ENCODE assay signal across 10 mouse cellular contexts in the genomic region with DNA sequence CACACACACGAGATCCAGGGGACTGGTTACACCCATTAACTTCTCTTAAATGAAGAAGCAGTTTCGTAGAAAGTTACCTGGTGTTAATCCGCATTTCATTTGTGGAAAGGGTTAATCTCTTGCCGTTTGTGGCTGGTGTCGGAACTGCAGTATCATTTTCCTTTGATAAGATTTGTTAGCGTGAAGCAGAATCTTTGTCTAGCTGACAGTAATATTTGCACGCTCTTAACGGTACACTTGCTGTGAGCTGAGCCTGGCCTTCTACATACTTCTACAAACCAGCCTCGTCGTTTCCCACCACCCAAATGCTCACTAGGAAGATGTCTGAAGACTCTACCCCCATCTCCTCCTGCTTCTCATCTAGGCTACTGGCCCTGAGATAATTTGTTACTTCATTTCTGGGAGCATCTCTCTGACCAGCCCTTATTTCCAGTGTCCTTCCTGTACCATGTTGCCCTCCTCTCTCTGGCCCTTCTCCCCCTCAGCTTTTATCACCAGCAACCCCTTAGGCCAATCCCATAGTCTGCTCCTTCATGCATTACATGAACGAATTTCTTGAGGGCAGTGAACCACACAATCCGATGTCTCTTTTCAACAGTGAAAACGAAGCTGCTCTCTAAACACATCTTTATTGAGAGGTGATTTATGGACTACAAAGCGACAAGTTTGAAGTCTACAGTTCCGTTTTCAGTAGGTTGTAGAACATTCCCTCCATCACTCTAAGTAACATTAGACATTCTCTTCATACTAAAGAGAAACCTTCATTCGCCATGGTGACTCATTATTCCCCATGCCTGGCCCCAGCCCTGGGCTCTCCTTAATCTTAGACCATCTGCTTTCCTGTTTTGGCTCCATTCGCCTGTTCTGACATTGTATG. TPM values are rescaled to one million over a fixed set of nuclear protein-coding genes. Genes with fewer than 3 reads are reported as not detected.
DNase-seq lines count a peak whose midpoint lies in the region; ATAC-seq and TF ChIP-seq lines count a peak whose summit lies in the region.
"Had no signal": no experiment of that assay in that cellular context is flagged by ENCODE, and none has a peak within 500 bp of the region (broad histone marks: within the 10 kb centered on the region; RNA-seq: fewer than 3 reads in every experiment).

No protein-coding gene starts in this region.

- H3K4me2 ChIP-seq in kidney, embryonic 16.5 days (replicated peaks; ENCODE audit: low read depth, low read length): peak overlapping the region; percentile 22; the same call in 1 of the 2 replicates
- H3K4me2 ChIP-seq in hindbrain, embryonic 14.5 days (replicated peaks): no peak overlapping the region
- 0 out of 2 replicates have a peak overlapping the region, but pooled peaks have one; percentile 12 for H3K4me2 ChIP-seq in neural tube, embryonic 12.5 days (replicated peaks)

- ATAC-seq in kidney, embryonic 16.5 days (ENCODE audit: low FRiP score, low TSS enrichment): peak; percentile 88
- ATAC-seq in hindbrain, embryonic 14.5 days (ENCODE audit: low FRiP score): no peak
- peak; percentile 26; the same call in 1 of the 2 replicates for ATAC-seq in neural tube, embryonic 12.5 days (ENCODE audit: low FRiP score, low read depth)

- intact Hi-C loops in left cerebral cortex, postnatal 25 days (cut with DNase I): no loop called here

- no peak for DNase-seq in kidney, adult 8-10 months
- peak; percentile 53 for DNase-seq in brain, embryonic 14.5 days (ENCODE audit: low read depth)
- DNase-seq in hindbrain, embryonic 14.5 days (ENCODE audit: low spot score): peak; percentile 46
- no peak for DNase-seq in left cerebral cortex, postnatal 25 days (ENCODE audit: low spot score in 2 of 2)
- no peak for DNase-seq in layer of hippocampus, adult 8-10 months (ENCODE audit: low spot score in 2 of 2)
- DNase-seq: lung, postnatal 4 days; right cerebral cortex, adult 18-20 months; thymus, adult 2 months had no signal

- no peaks in the 10 kb centered on the region for H3K27me3 ChIP-seq in kidney, embryonic 16.5 days (ENCODE audit: insufficient read depth, low read length)
- H3K27me3 ChIP-seq in hindbrain, embryonic 14.5 days (ENCODE audit: control insufficient read depth, insufficient read depth, low read length): peaks cover 6% of the 10 kb centered on the region; the same call in 1 of the 2 replicates
- no peaks in the 10 kb centered on the region for H3K27me3 ChIP-seq in neural tube, embryonic 12.5 days (replicated peaks)

- TF ChIP-seq POLR2A in brain, embryonic 14.5 days (IDR thresholded peaks at IDR 0.05; ENCODE audit: borderline replicate concordance, extremely low read depth, insufficient read depth, insufficient read length, poor library complexity, severe bottlenecking): no peak

- peak overlapping the region; percentile 76 for H3K27ac ChIP-seq in kidney, embryonic 16.5 days (ENCODE audit: low read length)
- H3K27ac ChIP-seq in hindbrain, embryonic 14.5 days: no peak overlapping the region
- H3K27ac ChIP-seq in neural tube, embryonic 12.5 days: no peak overlapping the region

- WGBS in kidney, embryonic 16.5 days: 25% methylated on average over 17 of the region's 17 CpGs
- 25% methylated on average over 17 of the region's 17 CpGs for WGBS in hindbrain, embryonic 14.5 days
- WGBS in neural tube, embryonic 12.5 days: 32% methylated on average over 17 of the region's 17 CpGs

- no peak overlapping the region for H3K9ac ChIP-seq in kidney, embryonic 16.5 days (replicated peaks; ENCODE audit: low read length)
- no peak overlapping the region for H3K9ac ChIP-seq in hindbrain, embryonic 14.5 days
- no peak overlapping the region for H3K9ac ChIP-seq in neural tube, embryonic 12.5 days

- H3K9me3 ChIP-seq in kidney, embryonic 16.5 days (ENCODE audit: low read length): no peaks in the 10 kb centered on the region
- no peaks in the 10 kb centered on the region for H3K9me3 ChIP-seq in hindbrain, embryonic 14.5 days (ENCODE audit: control insufficient read depth, low read length)
- H3K9me3 ChIP-seq in neural tube, embryonic 12.5 days: no peaks in the 10 kb centered on the region

- peaks cover 67% of the 10 kb centered on the region for H3K4me1 ChIP-seq in kidney, embryonic 16.5 days (ENCODE audit: insufficient read depth, low read length)
- H3K4me1 ChIP-seq in hindbrain, embryonic 14.5 days (replicated peaks; ENCODE audit: control insufficient read depth, insufficient read depth, low read length): peaks cover 52% of the 10 kb centered on the region
- H3K4me1 ChIP-seq in neural tube, embryonic 12.5 days: peaks cover 47% of the 10 kb centered on the region

- H3K4me3 ChIP-seq in kidney, embryonic 16.5 days (ENCODE audit: low read length): no peak overlapping the region
- H3K4me3 ChIP-seq in hindbrain, embryonic 14.5 days (replicated peaks; ENCODE audit: low read length): no peak overlapping the region
- H3K4me3 ChIP-seq in neural tube, embryonic 12.5 days: no peak overlapping the region

- H3K36me3 ChIP-seq in kidney, embryonic 16.5 days (ENCODE audit: insufficient read depth, low read length): no peaks in the 10 kb centered on the region
- no peaks in the 10 kb centered on the region for H3K36me3 ChIP-seq in hindbrain, embryonic 14.5 days (replicated peaks; ENCODE audit: control insufficient read depth, insufficient read depth)
- H3K36me3 ChIP-seq in neural tube, embryonic 12.5 days: no peaks in the 10 kb centered on the region

- peak; percentile 28; the same call in 1 of the 2 replicates for TF ChIP-seq CTCF in brain, embryonic 14.5 days (IDR thresholded peaks at IDR 0.05; ENCODE audit: borderline replicate concordance, extremely low read depth, insufficient read depth, insufficient read length)

RNA-seq across cellular contexts. Expression of a gene that starts 36.3 kb away (rescaled TPM):
- polyA plus RNA-seq in kidney, embryonic 16.5 days (2015; fragmentation: Nextera tagmentation; extraction: Ambion mirVana): 138 and 147 TPM in 2 replicates
- 51.2 and 53.4 TPM in 2 replicates for polyA plus RNA-seq in brain, embryonic 14.5 days (2012; rRNA removed)
- polyA plus RNA-seq in hindbrain, embryonic 14.5 days (2014; fragmentation: Nextera tagmentation; extraction: Ambion mirVana): 110 and 111 TPM in 2 replicates
- polyA plus RNA-seq in neural tube, embryonic 12.5 days (2016; fragmentation: Nextera tagmentation; extraction: Ambion mirVana): 106 and 109 TPM in 2 replicates
- total RNA-seq in left cerebral cortex, postnatal 25 days (2021): 10 to 100 TPM; 70.9 to 76.7 TPM
- 10 to 100 TPM; 70.3 to 82.5 (median 74.4) TPM for total RNA-seq in layer of hippocampus, adult 8-10 months (2022)

RNA-seq across cellular contexts. Expression of a gene that starts 48.8 kb away (rescaled TPM):
- polyA plus RNA-seq in kidney, embryonic 16.5 days (2015; fragmentation: Nextera tagmentation; extraction: Ambion mirVana): 27.5 and 28.1 TPM in 2 replicates
- polyA plus RNA-seq in brain, embryonic 14.5 days (2012; rRNA removed): 44.3 and 69.0 TPM in 2 replicates
- 76.6 and 84.5 TPM in 2 replicates for polyA plus RNA-seq in hindbrain, embryonic 14.5 days (2014; fragmentation: Nextera tagmentation; extraction: Ambion mirVana)
- 51.1 and 60.1 TPM in 2 replicates for polyA plus RNA-seq in neural tube, embryonic 12.5 days (2016; fragmentation: Nextera tagmentation; extraction: Ambion mirVana)
- 100 to 1,000 TPM; 246 to 251 TPM for total RNA-seq in left cerebral cortex, postnatal 25 days (2021)
- 100 to 1,000 TPM; 195 to 235 (median 214) TPM for total RNA-seq in layer of hippocampus, adult 8-10 months (2022)

Comparison
In these comparisons a context has a peak if more than half of its experiments do, and no peak if none do; other contexts are left out.
1. DNase-seq: peak in brain, embryonic 14.5 days (single experiment) and hindbrain, embryonic 14.5 days (single experiment); none in kidney, adult 8-10 months (0 of 2), left cerebral cortex, postnatal 25 days (0 of 2) and layer of hippocampus, adult 8-10 months (0 of 2).